Mouse (Mus musculus) urinary bladder, postnatal 10 days (tissue): ENCODE data around the gene Vmn1r209.
"Not testable (repeated sequence)": the region's sequence is repeated elsewhere in the genome, so short reads cannot be mapped to it uniquely, and the experiment has no call there.

Experiments
- DNase-seq: peaks from one replicate; pipeline ENCODE4 v3.0.0; 2022; ENCODE audit warnings: low spot score

Vmn1r209 gene

DNA sequence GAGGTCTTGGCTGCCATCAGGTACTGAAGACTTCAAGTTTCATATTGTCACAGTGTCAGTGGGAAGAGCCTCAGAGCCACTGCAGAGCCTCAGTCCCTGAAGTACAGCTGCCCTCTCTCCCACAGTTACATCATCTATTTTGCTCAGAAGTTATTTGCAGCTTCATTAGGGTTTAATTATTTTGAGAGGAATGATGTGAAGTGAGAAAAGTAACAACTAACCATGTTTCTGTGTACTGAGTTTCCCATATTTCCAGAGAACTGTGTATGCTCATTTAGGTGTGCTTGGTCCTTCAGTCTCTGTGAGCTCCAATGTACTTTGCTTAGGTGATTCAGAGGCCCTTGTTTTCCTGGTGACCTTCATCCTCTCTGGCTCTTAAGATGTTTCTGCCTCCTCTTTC, at the start of gene Vmn1r209:
Gene Vmn1r209 (minus strand): TSS at position 101 of the 400 bp plus-strand sequence.
- not testable (repeated sequence) for DNase-seq

DNA sequence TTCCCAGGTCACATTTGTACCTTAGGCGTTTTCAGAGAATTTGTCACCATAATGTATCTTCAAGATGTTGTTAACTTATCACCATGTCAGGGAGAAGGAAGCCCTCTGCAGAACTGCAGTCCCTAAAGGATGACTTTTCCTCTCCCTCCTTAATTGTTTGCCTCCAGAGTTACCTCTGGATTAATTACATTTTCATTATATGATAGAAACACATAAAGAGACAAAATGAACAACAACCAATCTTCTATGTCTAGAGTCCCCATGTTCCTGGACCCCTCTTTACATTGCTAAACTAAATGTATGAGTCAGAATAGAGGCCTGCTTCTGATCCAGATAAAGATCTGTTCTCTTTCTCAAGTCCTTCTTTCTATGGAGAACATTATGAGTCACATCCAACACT, 48.0 kb upstream of the Vmn1r209 start, which contains the start of gene Vmn1r211:
Gene Vmn1r211 (minus strand): TSS at position 101 of the 400 bp plus-strand sequence.
- no peak for DNase-seq

- no peak for DNase-seq
Observed at GRCm38 (mm10) chr13:22854760-22855159, 45.3 kb upstream of the Vmn1r209 start.

GRCm38 (mm10) chr13:22846798-22847197, 37.3 kb upstream of the Vmn1r209 start:
- DNase-seq = no peak

DNA sequence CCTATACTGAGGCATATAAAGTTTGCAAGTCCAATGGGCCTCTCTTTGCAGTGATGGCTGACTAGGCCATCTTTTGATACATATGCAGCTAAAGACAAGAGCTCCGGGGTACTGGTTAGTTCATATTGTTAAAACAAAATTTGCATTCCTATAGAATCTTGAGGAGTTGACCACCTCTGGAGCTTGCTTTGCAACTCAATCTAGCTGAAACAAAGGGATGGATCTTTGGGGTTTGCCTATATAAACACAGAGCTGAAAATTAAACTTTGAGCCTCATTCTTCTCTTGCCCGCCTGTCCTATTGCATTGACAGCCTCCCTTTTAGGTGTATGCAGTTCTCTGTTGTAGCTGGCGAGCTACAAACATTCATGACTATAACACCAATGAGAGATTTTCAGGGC, 34.8 kb upstream of the Vmn1r209 start:
- DNase-seq = not testable (repeated sequence)

DNA sequence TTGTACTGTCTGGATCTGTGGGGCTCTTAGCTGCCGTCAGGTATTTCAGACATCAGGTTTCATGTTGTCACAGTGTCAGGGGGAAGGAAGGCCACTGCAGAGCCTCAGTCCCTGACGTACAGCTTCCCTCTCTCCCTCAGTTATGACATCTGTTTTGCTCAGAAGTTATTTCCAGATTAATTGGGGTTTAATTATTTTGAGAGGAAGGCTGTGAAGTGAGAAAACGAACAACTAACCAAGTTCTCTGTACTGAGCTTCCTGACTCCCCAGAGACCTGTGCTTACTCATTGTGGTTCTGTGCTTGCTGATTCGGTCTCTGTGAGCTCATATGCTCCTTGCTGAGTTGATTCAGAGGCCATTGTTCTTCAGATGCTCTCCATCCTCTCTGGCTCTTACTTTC, 21.8 kb upstream of the Vmn1r209 start, which contains the start of gene Vmn1r210:
Gene Vmn1r210 (minus strand): TSS at position 101 of the 400 bp plus-strand sequence.
- no peak for DNase-seq

DNA sequence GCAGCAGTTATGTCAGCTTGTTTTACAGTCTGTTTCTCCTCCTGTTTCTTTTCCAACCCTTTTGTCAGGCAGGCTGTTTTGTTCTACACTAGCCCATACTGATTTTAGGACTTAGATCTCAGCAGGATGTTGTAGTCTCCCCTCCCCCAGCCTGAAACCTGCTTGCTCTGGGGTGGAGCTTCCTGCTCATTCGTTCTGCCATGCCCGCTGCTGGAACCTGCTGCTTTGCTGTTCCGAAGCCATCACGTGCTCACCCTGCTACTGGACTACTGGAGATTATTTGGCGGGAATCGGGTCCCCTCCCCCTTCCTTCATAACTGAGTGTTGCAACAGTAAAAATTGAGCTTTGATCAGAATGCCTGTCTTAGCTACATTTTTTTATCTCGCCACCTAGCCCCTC, 19.9 kb upstream of the Vmn1r209 start:
- not testable (repeated sequence) for DNase-seq

DNA sequence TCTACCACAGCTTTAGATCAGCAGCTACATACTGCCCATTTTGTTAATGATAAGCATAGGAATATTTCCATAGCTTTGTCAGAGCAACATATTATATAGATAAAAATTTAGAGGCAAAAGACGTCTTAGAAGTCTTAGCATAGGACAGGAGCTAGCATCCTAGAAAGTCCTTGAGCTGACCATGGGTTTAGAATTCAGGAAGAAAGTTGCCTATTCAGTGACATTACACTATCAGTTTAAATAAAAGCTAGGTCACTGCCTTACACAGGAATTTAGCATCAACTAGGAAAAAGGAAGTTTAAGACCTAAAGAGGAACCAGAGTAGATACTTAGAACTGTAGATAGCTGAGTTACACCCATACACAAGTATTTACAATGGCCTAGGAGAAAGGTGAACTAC, 12.1 kb upstream of the Vmn1r209 start:
- DNase-seq = not testable (repeated sequence)

- not testable (repeated sequence) for DNase-seq
Observed at GRCm38 (mm10) chr13:22788096-22788495, 21.4 kb downstream of the Vmn1r209 start.

GRCm38 (mm10) chr13:22784159-22784558, 25.3 kb downstream of the Vmn1r209 start:
- not testable (repeated sequence) for DNase-seq

DNA sequence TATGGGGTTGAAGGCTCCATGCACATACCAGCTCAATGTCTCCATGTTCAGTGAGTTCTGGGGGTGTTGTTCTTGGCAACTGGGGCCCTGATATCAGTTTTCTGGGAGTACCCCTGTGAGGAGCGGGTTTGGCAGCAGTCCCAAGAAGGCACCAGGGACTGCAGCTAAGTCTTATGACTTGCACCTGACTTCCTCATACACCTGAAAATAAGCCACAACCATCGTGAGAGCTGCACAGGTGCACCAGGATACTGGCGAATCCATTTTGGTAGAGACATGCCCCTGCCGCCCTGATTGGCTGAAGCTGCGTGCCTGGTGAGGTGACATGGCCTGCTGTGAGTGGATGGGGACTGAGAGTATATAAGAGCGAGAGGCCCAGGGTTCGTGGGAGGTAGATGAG, 32.2 kb downstream of the Vmn1r209 start, which contains the start of gene Vmn1r208:
Gene Vmn1r208 (minus strand): TSS at position 101 of the 400 bp plus-strand sequence.
- not testable (repeated sequence) for DNase-seq

- not testable (repeated sequence) for DNase-seq
Observed at GRCm38 (mm10) chr13:22771592-22771991, 37.9 kb downstream of the Vmn1r209 start.
